Mouse (Mus musculus) ES-Bruce4 (cell line): ENCODE measurements at regions not wholly inside any gene's neighbourhood (a gene's known extent, or its start where the extent isn't known, plus 50 kb on each side); places are given as distances from the start of the nearest gene placed in this dataset.

Experiments
- EP300 ChIP-seq: IDR thresholded peaks from 2 replicates; pipeline ENCODE4 v1.6.1; 2011; ENCODE audit warnings: low read depth, low read length; ENCODE audit not compliant: insufficient read depth
- POLR2A ChIP-seq: IDR thresholded peaks from one replicate; pipeline ENCODE4 v1.8.1; 2011; ENCODE audit warnings: low read length; ENCODE audit not compliant: insufficient read depth

DNA sequence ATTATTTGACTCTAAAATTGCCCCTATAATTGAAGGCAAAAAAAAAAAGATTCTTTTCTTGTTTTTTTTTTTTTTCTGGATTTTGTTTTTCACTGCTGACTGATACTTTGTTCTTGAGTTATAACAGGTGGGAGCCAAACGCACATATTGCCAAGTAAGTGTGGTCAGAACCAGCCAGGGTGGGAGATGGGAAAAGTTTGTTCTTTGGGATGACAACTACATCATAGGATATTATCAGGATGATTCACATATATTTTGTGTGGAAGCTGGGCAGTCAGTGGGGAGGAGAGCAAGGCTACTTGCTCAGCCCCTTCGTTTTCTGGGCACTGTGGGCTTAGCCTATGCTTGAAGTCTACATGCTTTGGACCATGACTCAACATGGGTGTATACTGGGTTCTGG lies 191.3 kb downstream of the Snx19 start:
- TF ChIP-seq POLR2A, result no peak
- TF ChIP-seq EP300, result no peak
